Mouse (Mus musculus): ENCODE results near the gene Zfp688. TPM values are rescaled to one million over a fixed set of nuclear protein-coding genes. Genes with fewer than 3 reads are reported as not detected.
"Not testable (repeated sequence)": the region's sequence is repeated elsewhere in the genome, so short reads cannot be mapped to it uniquely, and the experiment has no call there.

Zfp688 gene
- polyA plus RNA-seq, 1 experiment from 2014 or later, result 24.1 TPM

DNA sequence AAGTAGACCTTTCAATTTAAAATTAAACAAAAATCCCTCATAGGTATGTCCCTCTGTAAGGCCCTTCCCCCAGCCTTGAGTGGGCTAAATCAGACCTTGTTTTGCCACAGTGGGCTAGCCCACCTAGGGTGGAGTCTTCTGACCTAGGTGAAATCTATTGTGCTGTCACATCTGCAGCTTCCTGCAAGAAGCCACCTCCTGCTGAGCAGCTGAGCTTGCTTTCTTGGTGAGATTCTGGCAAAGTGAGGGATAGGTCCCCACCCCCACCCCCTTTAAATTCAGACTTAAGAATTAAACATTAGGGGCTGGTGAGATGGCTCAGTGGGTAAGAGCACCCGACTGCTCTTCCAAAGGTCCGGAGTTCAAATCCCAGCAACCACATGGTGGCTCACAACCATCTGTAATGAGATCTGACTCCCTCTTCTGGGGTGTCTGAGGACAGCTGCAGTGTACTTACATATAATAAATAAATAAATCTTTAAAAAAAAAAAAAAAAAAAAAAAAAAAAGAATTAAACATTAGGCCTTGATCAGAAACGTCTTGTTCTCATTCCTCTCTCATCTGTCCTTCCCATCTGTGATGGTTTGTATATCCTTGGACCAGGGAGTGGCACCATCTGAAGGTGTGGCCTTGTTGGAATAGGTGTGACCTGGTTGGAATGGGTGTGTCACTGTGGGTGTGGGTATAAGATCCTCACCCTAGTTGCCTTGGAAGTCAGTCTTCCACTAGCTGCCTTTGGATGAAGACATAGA lies 36.7 kb upstream of the Zfp688 start:
- not testable (repeated sequence) for H3K4me3 ChIP-seq (ENCODE audit: low read depth, low read length); H3K27ac ChIP-seq (ENCODE audit: low read depth); H3K9me3 ChIP-seq (ENCODE audit: control insufficient read depth, low read length); DNase-seq (ENCODE audit: low spot score); H3K27me3 ChIP-seq (replicated peaks; ENCODE audit: control insufficient read depth, insufficient read depth, low read length); ATAC-seq (replicated peaks; ENCODE audit: low FRiP score, low TSS enrichment, low read depth); H3K4me2 ChIP-seq (ENCODE audit: low read length); H3K9ac ChIP-seq (ENCODE audit: low read length); H3K4me1 ChIP-seq (replicated peaks; ENCODE audit: control insufficient read depth, insufficient read depth, low read length)
- 88% methylated on average over 3 of the region's 3 CpGs for WGBS
- H3K36me3 ChIP-seq (ENCODE audit: control insufficient read depth, insufficient read depth, low read length), result peaks cover 55% of the 10 kb centered on the region

- Histone ChIP-seq H3K9ac (ENCODE audit: low read length) (no peak overlapping the region), H3K4me2 (ENCODE audit: low read length) (no peak overlapping the region), H3K27ac (ENCODE audit: low read depth) (no peak overlapping the region), H3K27me3 (replicated peaks; ENCODE audit: control insufficient read depth, insufficient read depth, low read length) (no peaks in the 10 kb centered on the region), H3K36me3 (ENCODE audit: control insufficient read depth, insufficient read depth, low read length) (peaks cover 51% of the 10 kb centered on the region), H3K4me1 (replicated peaks; ENCODE audit: control insufficient read depth, insufficient read depth, low read length) (peaks cover 10% of the 10 kb centered on the region), H3K4me3 (ENCODE audit: low read depth, low read length) (no peak overlapping the region), H3K9me3 (ENCODE audit: control insufficient read depth, low read length) (peaks cover 2% of the 10 kb centered on the region; the same call in 1 of the 2 replicates)
- DNase-seq (ENCODE audit: low spot score) (no peak), ATAC-seq (replicated peaks; ENCODE audit: low FRiP score, low TSS enrichment, low read depth) (no peak)
- 89% methylated on average over 7 of the region's 7 CpGs for WGBS
These were observed 33.0 kb upstream of the Zfp688 start for GRCm38 (mm10) chr7:127454905-127455304.

- Histone ChIP-seq H3K27me3 (replicated peaks; ENCODE audit: control insufficient read depth, insufficient read depth, low read length) (no peaks in the 10 kb centered on the region), H3K9me3 (ENCODE audit: control insufficient read depth, low read length) (peaks cover 2% of the 10 kb centered on the region; the same call in 1 of the 2 replicates), H3K27ac (ENCODE audit: low read depth) (no peak overlapping the region), H3K4me2 (ENCODE audit: low read length) (no peak overlapping the region), H3K36me3 (ENCODE audit: control insufficient read depth, insufficient read depth, low read length) (peaks cover 39% of the 10 kb centered on the region), H3K4me1 (replicated peaks; ENCODE audit: control insufficient read depth, insufficient read depth, low read length) (peaks cover 19% of the 10 kb centered on the region), H3K4me3 (ENCODE audit: low read depth, low read length) (no peak overlapping the region), H3K9ac (ENCODE audit: low read length) (no peak overlapping the region)
- no peak for ATAC-seq (replicated peaks; ENCODE audit: low FRiP score, low TSS enrichment, low read depth)
- DNase-seq (ENCODE audit: low spot score), result no peak
- 95% methylated on average over 2 of the region's 2 CpGs for WGBS
These were observed 31.2 kb upstream of the Zfp688 start for GRCm38 (mm10) chr7:127453056-127453455.

DNA sequence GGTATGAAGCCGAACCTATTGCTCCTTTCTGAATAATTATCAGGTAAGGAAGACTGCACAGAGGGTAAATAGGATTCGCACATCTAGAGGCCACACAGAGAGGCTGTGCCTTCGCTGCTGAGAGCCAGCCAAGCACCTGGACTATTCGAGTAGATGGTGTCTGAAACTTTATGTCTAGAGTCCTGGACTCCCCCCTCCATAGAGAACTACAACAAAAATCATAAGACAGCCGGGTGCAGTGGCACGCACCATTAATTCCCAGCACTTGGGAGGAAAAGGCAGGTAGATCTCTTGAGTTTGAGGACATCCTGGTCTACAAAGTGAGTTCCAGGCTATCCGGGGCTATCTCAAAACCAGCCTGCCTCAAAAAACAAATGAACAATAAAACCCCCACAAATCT lies 28.1 kb upstream of the Zfp688 start:
- peak overlapping the region; percentile 83; the same call in 1 of the 2 replicates for H3K9ac ChIP-seq (ENCODE audit: low read length)
- peak overlapping the region; percentile 94 for H3K4me2 ChIP-seq (ENCODE audit: low read length)
- 86% methylated on average over 7 of the region's 7 CpGs for WGBS

GRCm38 (mm10) chr7:127448521-127449300 lies 26.8 kb upstream of the Zfp688 start, which contains the start of gene Zfp689:
Zfp689 (minus strand) TSS chr7:127449158.
- peak; percentile 94 for DNase-seq (ENCODE audit: low spot score)
- H3K4me3 ChIP-seq (ENCODE audit: low read depth, low read length), result peak within 1 kb of the TSS; percentile 72
- H3K27me3 ChIP-seq (replicated peaks; ENCODE audit: control insufficient read depth, insufficient read depth, low read length), result no peaks in the 10 kb centered on the region
- H3K36me3 ChIP-seq (ENCODE audit: control insufficient read depth, insufficient read depth, low read length), result peaks cover 38% of the 10 kb centered on the region
- no peaks in the 10 kb centered on the region for H3K9me3 ChIP-seq (ENCODE audit: control insufficient read depth, low read length)
- H3K27ac ChIP-seq (ENCODE audit: low read depth), result peak within 1 kb of the TSS; percentile 95
- peak within 1 kb of the TSS; percentile 83 for H3K9ac ChIP-seq (ENCODE audit: low read length)
- peaks cover 24% of the 10 kb centered on the region for H3K4me1 ChIP-seq (replicated peaks; ENCODE audit: control insufficient read depth, insufficient read depth, low read length)
- ATAC-seq (replicated peaks; ENCODE audit: low FRiP score, low TSS enrichment, low read depth), result peak; percentile 93
- under 1% methylated on average over 54 of the region's 54 CpGs for WGBS
- peak within 1 kb of the TSS; percentile 94 for H3K4me2 ChIP-seq (ENCODE audit: low read length)

More for the DNA sequence above, 28.1 kb upstream of the Zfp688 start:
- Histone ChIP-seq H3K9me3 (ENCODE audit: control insufficient read depth, low read length) (no peaks in the 10 kb centered on the region), H3K27me3 (replicated peaks; ENCODE audit: control insufficient read depth, insufficient read depth, low read length) (no peaks in the 10 kb centered on the region), H3K4me3 (ENCODE audit: low read depth, low read length) (peak overlapping the region; percentile 72), H3K27ac (ENCODE audit: low read depth) (0 out of 2 replicates have a peak overlapping the region, but pooled peaks have one; percentile 95), H3K36me3 (ENCODE audit: control insufficient read depth, insufficient read depth, low read length) (peaks cover 30% of the 10 kb centered on the region), H3K4me1 (replicated peaks; ENCODE audit: control insufficient read depth, insufficient read depth, low read length) (peaks cover 24% of the 10 kb centered on the region)
- DNase-seq (ENCODE audit: low spot score), result no peak
- no peak for ATAC-seq (replicated peaks; ENCODE audit: low FRiP score, low TSS enrichment, low read depth)

DNA sequence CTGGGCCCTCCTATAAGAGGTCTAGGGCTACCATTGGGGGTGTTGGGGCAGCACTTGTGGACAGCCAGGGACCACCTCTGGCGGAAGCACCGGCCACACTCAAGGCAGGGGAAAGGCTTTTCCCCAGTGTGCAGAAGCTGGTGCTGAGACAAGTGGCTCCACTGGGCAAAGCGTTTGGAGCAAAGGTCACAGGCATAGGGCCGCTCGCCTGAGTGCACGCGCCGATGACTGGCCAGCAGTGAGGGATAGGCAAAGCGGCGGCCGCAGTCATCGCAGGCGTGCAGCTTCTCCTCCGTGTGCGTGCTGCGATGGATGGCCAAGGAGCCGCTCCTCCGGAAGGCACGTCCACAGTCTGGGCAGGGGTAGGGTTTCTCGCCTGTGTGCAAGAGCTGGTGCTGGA lies 22.1 kb upstream of the Zfp688 start:
- no peak for ATAC-seq (replicated peaks; ENCODE audit: low FRiP score, low TSS enrichment, low read depth)
- no peak overlapping the region for H3K4me3 ChIP-seq (ENCODE audit: low read depth, low read length)
- WGBS, result 87% methylated on average over 20 of the region's 20 CpGs
- no peak overlapping the region for H3K9ac ChIP-seq (ENCODE audit: low read length)
- H3K4me1 ChIP-seq (replicated peaks; ENCODE audit: control insufficient read depth, insufficient read depth, low read length), result peaks cover 6% of the 10 kb centered on the region
- H3K27ac ChIP-seq (ENCODE audit: low read depth), result no peak overlapping the region
- no peaks in the 10 kb centered on the region for H3K27me3 ChIP-seq (replicated peaks; ENCODE audit: control insufficient read depth, insufficient read depth, low read length)
- H3K9me3 ChIP-seq (ENCODE audit: control insufficient read depth, low read length), result no peaks in the 10 kb centered on the region
- H3K4me2 ChIP-seq (ENCODE audit: low read length), result no peak overlapping the region
- DNase-seq (ENCODE audit: low spot score), result no peak
- H3K36me3 ChIP-seq (ENCODE audit: control insufficient read depth, insufficient read depth, low read length), result peaks cover 38% of the 10 kb centered on the region

- H3K27ac ChIP-seq (ENCODE audit: low read depth), result no peak overlapping the region
- no peak for ATAC-seq (replicated peaks; ENCODE audit: low FRiP score, low TSS enrichment, low read depth)
- H3K9ac ChIP-seq (ENCODE audit: low read length), result no peak overlapping the region
- no peak for DNase-seq (ENCODE audit: low spot score)
- H3K4me1 ChIP-seq (replicated peaks; ENCODE audit: control insufficient read depth, insufficient read depth, low read length), result no peaks in the 10 kb centered on the region
- no peaks in the 10 kb centered on the region for H3K9me3 ChIP-seq (ENCODE audit: control insufficient read depth, low read length)
- H3K27me3 ChIP-seq (replicated peaks; ENCODE audit: control insufficient read depth, insufficient read depth, low read length), result no peaks in the 10 kb centered on the region
- no peak overlapping the region for H3K4me3 ChIP-seq (ENCODE audit: low read depth, low read length)
- H3K4me2 ChIP-seq (ENCODE audit: low read length), result no peak overlapping the region
- 87% methylated on average over 3 of the region's 3 CpGs for WGBS
- H3K36me3 ChIP-seq (ENCODE audit: control insufficient read depth, insufficient read depth, low read length), result peaks cover 8% of the 10 kb centered on the region; the same call in 1 of the 2 replicates
These were observed 15.9 kb upstream of the Zfp688 start for GRCm38 (mm10) chr7:127437724-127438123.

DNA sequence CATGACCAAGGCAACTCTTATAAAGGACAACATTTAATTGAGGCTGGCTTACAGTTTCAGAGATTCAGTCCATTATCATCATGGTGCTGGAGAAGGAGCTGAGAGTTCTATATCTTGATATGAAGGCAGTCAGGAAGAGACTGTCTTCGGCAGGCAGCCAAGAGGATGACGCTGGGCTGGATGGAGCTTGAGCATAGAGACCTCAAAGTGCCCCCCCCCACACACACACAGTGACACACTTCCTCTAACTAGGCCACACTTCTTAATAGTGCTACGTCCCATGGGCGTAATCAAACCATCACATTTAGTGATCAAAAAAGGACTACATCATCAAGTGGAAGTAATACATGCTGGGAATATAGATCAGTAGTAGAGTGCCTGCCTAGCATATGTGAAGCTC lies 13.3 kb upstream of the Zfp688 start:
- Histone ChIP-seq H3K9ac (ENCODE audit: low read length) (no peak overlapping the region), H3K36me3 (ENCODE audit: control insufficient read depth, insufficient read depth, low read length) (no peaks in the 10 kb centered on the region), H3K4me3 (ENCODE audit: low read depth, low read length) (no peak overlapping the region), H3K4me1 (replicated peaks; ENCODE audit: control insufficient read depth, insufficient read depth, low read length) (no peaks in the 10 kb centered on the region), H3K4me2 (ENCODE audit: low read length) (no peak overlapping the region), H3K9me3 (ENCODE audit: control insufficient read depth, low read length) (no peaks in the 10 kb centered on the region), H3K27me3 (replicated peaks; ENCODE audit: control insufficient read depth, insufficient read depth, low read length) (no peaks in the 10 kb centered on the region), H3K27ac (ENCODE audit: low read depth) (no peak overlapping the region)
- ATAC-seq (replicated peaks; ENCODE audit: low FRiP score, low TSS enrichment, low read depth), result no peak
- no peak for DNase-seq (ENCODE audit: low spot score)
- 94% methylated on average over 4 of the region's 4 CpGs for WGBS
